Mouse (Mus musculus) kidney, embryonic 14.5 days (tissue): ENCODE data around the gene Rps5. TPM values are rescaled to one million over a fixed set of nuclear protein-coding genes. Genes with fewer than 3 reads are reported as not detected.
"Not testable (repeated sequence)": the region's sequence is repeated elsewhere in the genome, so short reads cannot be mapped to it uniquely, and the experiment has no call there.

Experiments
- ATAC-seq: fragments of 200-750 bp; cut with Nextera tagmentation; 2 replicates; pipeline ENCODE4 v1.8.0; 2017; ENCODE audit warnings: moderate number of reproducible peaks, mild to moderate bottlenecking, moderate TSS enrichment, moderate library complexity; ENCODE audit not compliant: low FRiP score, low TSS enrichment
- H3K27ac ChIP-seq: fragments of 300-500 bp; sonication (generic); 2 replicates; pipeline ENCODE4 v1.5.1; 2014; ENCODE audit warnings: low read depth, mild to moderate bottlenecking, low read length, moderate library complexity, mixed read lengths
- H3K27me3 ChIP-seq: fragments of 300-500 bp; sonication (generic); 2 replicates; pipeline ENCODE4 v1.6.1; 2014; ENCODE audit warnings: mild to moderate bottlenecking, low read length; ENCODE audit not compliant: control insufficient read depth, insufficient read depth
- H3K36me3 ChIP-seq: fragments of 300-500 bp; sonication (generic); 2 replicates; pipeline ENCODE4 v1.6.1; 2014; ENCODE audit warnings: low read length, mixed read lengths; ENCODE audit not compliant: control insufficient read depth, insufficient read depth
- H3K4me1 ChIP-seq: fragments of 300-500 bp; sonication (generic); 2 replicates; pipeline ENCODE4 v1.6.1; 2014; ENCODE audit warnings: low read length, mixed read lengths; ENCODE audit not compliant: control insufficient read depth, insufficient read depth
- H3K4me2 ChIP-seq: fragments of 300-500 bp; sonication (generic); replicated peaks from 2 replicates; pipeline ENCODE4 v1.6.1; 2014; ENCODE audit warnings: low read depth, mild to moderate bottlenecking, low read length
- H3K4me3 ChIP-seq: fragments of 300-500 bp; sonication (generic); 2 replicates; pipeline ENCODE4 v1.5.1; 2014; ENCODE audit warnings: mild to moderate bottlenecking, low read length
- H3K9ac ChIP-seq: fragments of 300-500 bp; sonication (generic); 2 replicates; pipeline ENCODE4 v1.6.1; 2014; ENCODE audit warnings: low read depth, mild to moderate bottlenecking, low read length, moderate library complexity
- H3K9me3 ChIP-seq: fragments of 300-500 bp; sonication (generic); 2 replicates; pipeline ENCODE4 v1.6.1; 2016; ENCODE audit warnings: low read length; ENCODE audit not compliant: control insufficient read depth
- WGBS: fragments of 180-500 bp; shearing (Covaris S2); extraction: QIAGEN DNeasy Blood & Tissue Kit; methylation state at CpG from one replicate; pipeline ENCODE4 v1.1.7; 2014; 5-methylcytosine and 5-hydroxymethylcytosine counted together
- polyA plus RNA-seq: library from polyadenylated mRNA; unstranded; fragments of >200 nt; fragmentation: Nextera tagmentation; extraction: Ambion mirVana; gene quantifications from 2 replicates; pipeline ENCODE4 v1.2.1, GENCODE M21; 2014

Rps5 gene
- polyA plus RNA-seq, 1 experiment from 2014 or later, result 1,360 TPM

DNA sequence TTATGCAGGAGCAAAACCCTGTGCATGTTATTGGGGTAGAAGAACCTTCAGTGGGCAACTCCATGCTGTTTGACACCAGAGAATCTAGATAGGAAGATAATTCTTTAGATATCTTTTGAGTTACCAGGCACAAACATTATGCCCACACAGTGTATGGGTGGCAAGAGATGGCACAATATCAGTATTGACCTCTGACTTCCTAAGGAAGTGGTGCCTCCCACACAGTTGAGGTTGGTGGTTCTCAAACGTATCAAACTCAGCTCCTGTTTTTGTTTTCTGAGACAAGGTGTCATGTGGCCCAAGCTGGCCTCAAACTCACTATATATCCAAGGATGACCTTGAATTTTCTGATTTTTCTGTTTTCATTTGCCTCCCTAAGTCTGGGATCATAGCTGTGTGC is 30.8 kb upstream of the Rps5 start:
- 79% methylated on average over 1 of the region's 1 CpGs for WGBS
- ATAC-seq, result no peak
- peaks cover 41% of the 10 kb centered on the region for H3K36me3 ChIP-seq

DNA sequence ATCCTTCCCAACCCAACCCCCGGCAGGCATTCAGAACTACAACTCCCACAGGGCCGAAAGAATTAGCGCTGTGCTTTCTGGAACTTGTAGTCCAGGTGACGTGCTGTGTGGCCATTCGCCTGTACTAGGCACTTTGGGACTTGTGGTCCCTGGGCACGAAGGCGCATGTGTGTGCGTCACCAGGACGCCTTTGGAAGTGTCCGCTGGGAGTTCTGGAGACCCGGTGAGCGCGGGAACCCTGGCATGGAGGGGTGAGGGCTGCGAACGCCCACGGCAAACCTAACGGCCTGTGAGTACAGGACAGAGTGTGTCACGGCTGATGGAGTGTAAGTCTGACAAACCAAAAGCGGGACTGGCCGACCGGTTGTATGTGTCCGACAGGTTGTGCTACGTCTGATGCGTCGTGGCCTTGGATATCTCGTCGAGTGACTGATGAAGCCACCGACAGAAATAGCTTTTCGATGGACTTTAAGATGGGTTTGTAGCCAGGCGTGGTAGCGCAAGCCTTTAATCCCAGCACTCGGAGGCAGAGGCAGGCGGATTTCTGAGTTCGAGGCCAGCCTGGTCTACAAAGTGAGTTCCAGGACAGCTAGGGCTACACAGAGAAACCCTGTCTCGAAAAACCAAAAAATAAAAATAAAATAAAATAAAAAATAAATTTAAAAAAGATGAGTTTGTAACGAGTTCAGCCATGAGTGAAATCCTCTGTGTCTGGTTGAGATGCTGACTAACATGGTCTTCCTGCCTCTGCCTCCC is 24.3 kb upstream of the Rps5 start, which contains the start of gene Zscan22:
Zscan22 (plus strand) TSS at position 161 of the 756 bp plus-strand sequence.
- peak within 1 kb of the TSS; percentile 73 for H3K4me3 ChIP-seq
- peak; percentile 100 for ATAC-seq
- 6% methylated on average over 36 of the region's 36 CpGs for WGBS
- peak within 1 kb of the TSS; percentile 63 for H3K9ac ChIP-seq
- H3K9me3 ChIP-seq, result no peaks in the 10 kb centered on the region
- H3K27ac ChIP-seq, result no peak within 1 kb of the TSS
- H3K4me1 ChIP-seq, result no peaks in the 10 kb centered on the region; the same call in 1 of the 2 replicates
- H3K27me3 ChIP-seq, result no peaks in the 10 kb centered on the region
- H3K36me3 ChIP-seq, result no peaks in the 10 kb centered on the region; the same call in 1 of the 2 replicates
- H3K4me2 ChIP-seq, result peak within 1 kb of the TSS; percentile 48

More for the DNA sequence above, 30.8 kb upstream of the Rps5 start:
- H3K27ac ChIP-seq, result no peak overlapping the region
- H3K9me3 ChIP-seq, result no peaks in the 10 kb centered on the region
- H3K9ac ChIP-seq, result no peak overlapping the region
- H3K4me1 ChIP-seq, result no peaks in the 10 kb centered on the region
- no peak overlapping the region for H3K4me3 ChIP-seq
- no peak overlapping the region for H3K4me2 ChIP-seq
- no peaks in the 10 kb centered on the region for H3K27me3 ChIP-seq

DNA sequence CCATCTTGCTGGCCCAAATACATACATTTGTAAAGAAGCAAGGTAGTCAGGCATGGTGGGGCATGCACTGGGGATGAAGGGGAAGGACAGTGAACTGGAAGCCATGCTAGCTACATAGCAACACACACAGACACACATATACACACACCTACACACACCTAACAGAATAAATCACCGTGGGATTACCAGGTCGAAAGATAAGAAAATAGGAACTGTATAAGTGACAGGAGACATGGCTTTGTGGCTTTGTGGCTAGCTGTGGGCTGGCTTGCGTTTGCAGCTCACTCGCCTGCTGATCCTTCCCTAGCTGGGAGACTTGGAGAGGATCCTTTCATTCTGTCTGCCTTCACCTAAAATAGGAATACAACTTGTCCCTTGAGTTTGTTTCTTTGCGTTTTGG is 20.6 kb upstream of the Rps5 start:
- Histone ChIP-seq H3K9me3 (no peaks in the 10 kb centered on the region), H3K36me3 (peaks cover 21% of the 10 kb centered on the region), H3K4me1 (no peaks in the 10 kb centered on the region; the same call in 1 of the 2 replicates), H3K27ac (no peak overlapping the region), H3K4me2 (no peak overlapping the region), H3K27me3 (no peaks in the 10 kb centered on the region), H3K4me3 (no peak overlapping the region), H3K9ac (no peak overlapping the region)
- ATAC-seq, result no peak
- WGBS, result 96% methylated on average over 5 of the region's 5 CpGs

DNA sequence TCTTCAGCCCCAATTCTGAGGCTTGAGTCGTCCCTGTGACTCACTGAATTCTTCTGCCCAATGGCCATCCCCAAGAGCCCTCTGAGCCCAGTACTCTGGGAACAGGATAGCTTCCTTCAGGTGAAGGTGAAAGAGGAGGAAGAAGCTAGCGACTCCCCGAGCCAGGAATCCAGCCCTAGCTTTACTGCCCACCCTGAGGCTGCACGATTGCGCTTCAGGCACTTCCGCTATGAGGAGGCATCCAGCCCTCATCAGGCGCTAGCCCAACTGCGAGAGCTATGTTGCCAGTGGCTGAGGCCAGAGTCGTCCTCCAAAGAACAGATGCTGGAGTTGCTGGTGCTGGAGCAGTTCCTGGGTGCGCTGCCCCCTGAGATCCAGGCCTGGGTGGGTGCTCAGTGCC is 18.5 kb upstream of the Rps5 start:
- ATAC-seq, result no peak
- Histone ChIP-seq H3K4me1 (no peaks in the 10 kb centered on the region; the same call in 1 of the 2 replicates), H3K27me3 (no peaks in the 10 kb centered on the region), H3K9ac (no peak overlapping the region), H3K36me3 (peaks cover 40% of the 10 kb centered on the region), H3K4me3 (no peak overlapping the region), H3K27ac (no peak overlapping the region), H3K9me3 (no peaks in the 10 kb centered on the region), H3K4me2 (no peak overlapping the region)
- WGBS, result 49% methylated on average over 10 of the region's 10 CpGs

DNA sequence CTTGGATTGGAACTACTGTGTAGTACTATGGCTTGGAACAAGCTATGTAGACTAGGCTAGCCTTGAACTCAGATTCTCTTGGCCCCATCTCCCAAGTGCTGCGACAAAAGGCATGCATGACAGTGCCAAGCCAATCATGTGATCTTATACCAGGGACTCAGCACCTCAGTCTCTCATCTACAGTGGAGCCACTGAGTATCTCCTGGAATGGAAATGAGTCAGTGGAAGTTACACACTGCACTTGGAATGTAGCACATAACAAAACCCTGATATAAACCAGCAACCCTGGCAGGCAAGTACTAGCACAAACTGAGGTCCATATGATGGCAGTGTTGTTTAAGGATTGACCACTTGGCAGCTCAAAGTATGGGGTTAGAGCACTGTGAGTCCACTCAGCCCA is 16.9 kb upstream of the Rps5 start:
- 97% methylated on average over 1 of the region's 1 CpGs for WGBS
- Histone ChIP-seq H3K27me3 (no peaks in the 10 kb centered on the region), H3K36me3 (peaks cover 43% of the 10 kb centered on the region), H3K9ac (no peak overlapping the region), H3K9me3 (no peaks in the 10 kb centered on the region), H3K4me2 (no peak overlapping the region), H3K4me1 (no peaks in the 10 kb centered on the region), H3K4me3 (no peak overlapping the region), H3K27ac (no peak overlapping the region)
- no peak for ATAC-seq

DNA sequence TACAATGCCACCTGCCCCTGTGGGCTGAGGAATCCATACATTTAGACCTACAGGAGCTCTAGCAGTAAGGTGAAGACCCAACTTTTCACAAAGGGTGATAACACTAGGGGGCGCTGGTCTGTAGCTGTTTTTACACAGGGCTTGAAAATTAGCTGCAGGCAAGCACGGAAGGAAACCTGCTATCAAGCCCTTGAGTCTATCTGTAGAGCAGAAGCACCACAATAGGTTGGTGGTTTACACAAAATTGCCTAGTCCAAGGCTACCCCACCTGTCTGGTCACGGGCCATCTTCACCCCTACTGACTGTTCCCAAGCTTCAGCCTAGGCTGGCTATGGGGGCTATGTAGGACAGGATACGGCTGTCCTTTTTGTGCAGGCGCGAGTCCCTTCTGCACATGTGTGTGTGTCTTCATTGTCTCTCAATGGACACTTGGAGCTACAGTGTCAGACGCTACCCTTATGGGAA is 12.6 kb upstream of the Rps5 start:
- peak overlapping the region; percentile 55 for H3K4me2 ChIP-seq
- peak overlapping the region; percentile 64; the same call in 1 of the 2 replicates for H3K9ac ChIP-seq
- H3K36me3 ChIP-seq, result peaks cover 35% of the 10 kb centered on the region
- H3K27me3 ChIP-seq, result no peaks in the 10 kb centered on the region
- H3K9me3 ChIP-seq, result no peaks in the 10 kb centered on the region
- peak overlapping the region; percentile 92 for H3K27ac ChIP-seq
- WGBS, result 37% methylated on average over 7 of the region's 7 CpGs
- peak; percentile 45 for ATAC-seq
- H3K4me1 ChIP-seq, result no peaks in the 10 kb centered on the region
- peak overlapping the region; percentile 46 for H3K4me3 ChIP-seq

DNA sequence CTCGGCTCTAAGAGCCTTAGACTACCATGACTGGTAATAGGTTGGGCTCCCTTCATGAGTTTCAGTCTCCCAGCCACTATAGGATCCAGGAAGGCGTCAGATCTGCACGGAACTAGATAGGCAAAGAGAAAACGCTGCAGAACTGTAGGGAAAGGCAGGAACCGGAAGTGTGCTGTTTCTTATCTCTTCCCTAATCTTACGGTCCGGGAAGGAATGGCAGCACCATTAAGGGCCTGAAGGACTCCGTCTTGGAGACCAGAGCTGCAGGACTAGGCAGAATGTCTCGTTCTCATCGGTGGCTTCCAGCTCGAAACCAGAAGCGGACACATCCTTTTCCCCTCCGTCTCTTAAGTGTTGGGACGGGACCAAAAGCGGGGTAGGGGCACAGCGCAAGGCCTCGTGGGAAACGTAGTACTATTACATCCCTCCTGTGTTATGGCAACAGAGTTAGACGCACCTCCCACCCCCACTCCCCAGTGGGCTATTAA is 11.9 kb upstream of the Rps5 start:
- H3K4me1 ChIP-seq, result no peaks in the 10 kb centered on the region
- H3K9ac ChIP-seq, result peak overlapping the region; percentile 64
- peak overlapping the region; percentile 92 for H3K27ac ChIP-seq
- ATAC-seq, result peak; percentile 87
- no peaks in the 10 kb centered on the region for H3K9me3 ChIP-seq
- peaks cover 34% of the 10 kb centered on the region for H3K36me3 ChIP-seq
- 10% methylated on average over 19 of the region's 19 CpGs for WGBS
- H3K4me2 ChIP-seq, result peak overlapping the region; percentile 55
- no peaks in the 10 kb centered on the region for H3K27me3 ChIP-seq
- peak overlapping the region; percentile 46 for H3K4me3 ChIP-seq

DNA sequence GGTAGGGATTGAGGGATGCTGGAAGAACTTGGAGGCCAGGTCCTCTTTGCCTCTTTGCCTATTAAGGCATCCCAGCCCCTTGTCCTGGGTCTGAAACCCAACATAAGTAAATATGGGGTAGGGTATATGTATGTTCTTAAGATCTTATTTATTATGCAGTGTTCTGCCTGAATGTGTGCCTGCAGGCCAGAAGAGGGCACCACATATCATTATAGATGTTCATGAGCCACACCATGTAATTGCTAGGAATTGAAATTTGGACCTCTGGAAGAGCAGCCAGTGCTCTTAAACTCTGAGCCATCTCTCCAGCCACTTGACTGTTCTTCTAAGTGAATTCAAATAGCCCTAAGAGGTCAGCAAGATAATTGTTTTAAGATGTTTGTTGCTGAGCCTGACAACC is 8.5 kb upstream of the Rps5 start:
- H3K9me3 ChIP-seq, result no peaks in the 10 kb centered on the region
- H3K4me1 ChIP-seq, result no peaks in the 10 kb centered on the region
- H3K4me3 ChIP-seq, result no peak overlapping the region
- no peak overlapping the region for H3K4me2 ChIP-seq
- no peak for ATAC-seq
- no peak overlapping the region for H3K27ac ChIP-seq
- H3K27me3 ChIP-seq, result no peaks in the 10 kb centered on the region
- peaks cover 4% of the 10 kb centered on the region; the same call in 1 of the 2 replicates for H3K36me3 ChIP-seq
- H3K9ac ChIP-seq, result no peak overlapping the region

DNA sequence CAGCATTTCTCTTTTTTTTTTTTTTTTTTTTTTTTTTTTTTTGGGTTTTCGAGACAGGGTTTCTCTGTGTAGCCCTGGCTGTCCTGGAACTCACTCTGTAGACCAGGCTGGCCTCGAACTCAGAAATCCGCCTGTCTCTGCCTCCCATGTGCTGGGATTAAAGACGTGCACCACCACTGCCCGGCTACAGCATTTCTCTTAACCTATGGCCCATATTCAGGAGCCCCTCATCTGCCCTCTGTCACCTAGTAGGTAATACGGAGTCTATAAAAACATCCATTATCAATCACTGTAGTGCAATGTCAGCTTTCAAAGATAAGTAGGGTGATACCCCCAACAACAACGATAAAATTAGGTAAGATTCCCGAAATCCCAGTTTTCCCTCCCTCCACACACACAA is 1.6 kb upstream of the Rps5 start:
- H3K27me3 ChIP-seq, H3K27ac ChIP-seq, H3K9me3 ChIP-seq, H3K4me2 ChIP-seq, H3K4me3 ChIP-seq, H3K9ac ChIP-seq, ATAC-seq: not testable (repeated sequence)
- 87% methylated on average over 7 of the region's 8 CpGs for WGBS
- H3K4me1 ChIP-seq, result peaks cover 14% of the 10 kb centered on the region; the same call in 1 of the 2 replicates
- H3K36me3 ChIP-seq, result peaks cover 25% of the 10 kb centered on the region
